Mouse (Mus musculus): ENCODE results near the gene Myocd. TPM values are rescaled to one million over a fixed set of nuclear protein-coding genes. Genes with fewer than 3 reads are reported as not detected.

Myocd gene
- polyA plus RNA-seq, 2 experiments from 2014 or later: not detected

DNA sequence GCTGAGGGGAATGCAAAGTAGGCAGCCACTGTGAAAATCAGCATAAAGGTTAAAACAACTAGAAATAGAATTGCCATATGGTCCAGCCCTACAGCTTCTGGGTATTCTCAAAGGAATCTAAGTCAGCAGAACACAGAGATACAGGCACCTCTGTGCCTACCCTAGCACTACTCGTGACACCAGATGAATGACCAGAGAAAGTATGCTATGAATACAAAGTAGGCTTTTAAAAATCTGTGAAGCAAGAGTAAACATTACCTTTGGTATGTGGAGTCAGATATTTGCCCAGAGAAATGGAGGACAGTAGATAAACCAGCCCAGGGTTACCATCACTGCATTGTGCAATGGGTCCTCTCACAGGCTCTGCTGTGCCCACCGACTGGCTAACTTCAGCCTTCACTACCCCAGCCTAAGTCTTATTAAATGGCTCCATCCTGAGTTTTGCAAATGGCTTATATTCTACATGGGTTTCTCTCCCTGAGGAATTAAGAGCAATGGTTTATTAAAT lies 132.6 kb downstream of the Myocd start:
- no peak for ATAC-seq

DNA sequence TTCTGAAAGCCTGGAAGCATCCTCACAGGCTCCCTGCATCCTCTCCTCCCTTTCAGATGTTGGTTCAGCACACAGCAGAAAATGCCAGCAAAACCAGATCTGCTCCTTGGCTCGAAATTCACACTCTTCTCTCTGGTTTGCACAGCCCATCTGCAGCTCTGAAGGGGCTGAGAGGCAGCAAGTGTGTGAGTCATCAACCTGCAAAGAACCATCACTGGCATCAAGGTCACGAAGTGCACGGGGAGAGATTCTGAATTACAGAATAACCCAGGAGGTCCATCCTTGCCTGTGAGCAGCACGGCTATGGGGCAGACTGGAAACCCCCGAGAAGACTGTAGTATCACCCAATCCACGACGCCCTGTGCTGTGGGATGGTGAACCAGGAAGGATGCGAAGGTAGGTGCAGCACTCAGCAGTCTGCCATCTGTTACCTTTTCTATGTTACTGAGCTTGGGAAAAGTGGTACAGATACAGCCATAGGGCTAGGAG lies 134.5 kb downstream of the Myocd start:
- no peak for ATAC-seq

DNA sequence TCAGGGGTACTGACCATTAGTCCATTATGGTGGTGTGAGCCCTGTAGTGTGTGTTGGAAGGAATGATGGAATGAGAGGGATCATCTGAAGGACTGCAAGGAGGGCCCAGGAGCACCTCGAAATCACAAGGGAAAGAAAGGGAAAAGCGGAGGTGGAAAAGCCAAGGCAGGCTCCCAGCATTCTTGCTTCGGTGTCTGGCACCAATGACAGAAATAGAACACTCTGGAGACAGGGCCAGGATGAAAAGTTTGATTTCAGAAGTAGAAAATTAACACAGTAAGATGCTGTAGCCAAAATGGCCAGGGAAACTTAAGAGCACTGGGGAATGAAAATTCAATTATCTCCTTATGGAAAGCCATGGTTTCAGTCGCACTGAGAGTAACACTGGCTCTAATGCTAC lies 136.1 kb downstream of the Myocd start:
- no peak for ATAC-seq

DNA sequence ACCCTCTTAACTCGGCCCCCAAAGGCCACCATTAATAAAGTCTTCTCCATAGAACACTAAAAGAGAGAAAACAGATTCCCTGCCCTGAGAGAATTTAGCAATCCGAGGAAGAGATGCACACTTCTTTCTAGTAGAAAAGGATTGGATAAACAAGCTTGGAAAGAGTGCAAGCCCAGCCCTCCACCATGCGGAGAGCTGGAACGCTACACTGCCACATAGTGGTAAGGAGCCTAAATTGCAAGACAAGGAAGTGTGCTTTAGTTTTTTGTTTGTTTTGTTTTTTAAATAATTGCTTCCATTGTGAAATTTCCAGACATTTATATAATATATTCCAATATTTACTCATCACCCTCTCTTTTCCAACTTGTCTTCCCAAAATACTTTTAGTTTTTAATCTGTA lies 140.7 kb downstream of the Myocd start:
- ATAC-seq: no peak

DNA sequence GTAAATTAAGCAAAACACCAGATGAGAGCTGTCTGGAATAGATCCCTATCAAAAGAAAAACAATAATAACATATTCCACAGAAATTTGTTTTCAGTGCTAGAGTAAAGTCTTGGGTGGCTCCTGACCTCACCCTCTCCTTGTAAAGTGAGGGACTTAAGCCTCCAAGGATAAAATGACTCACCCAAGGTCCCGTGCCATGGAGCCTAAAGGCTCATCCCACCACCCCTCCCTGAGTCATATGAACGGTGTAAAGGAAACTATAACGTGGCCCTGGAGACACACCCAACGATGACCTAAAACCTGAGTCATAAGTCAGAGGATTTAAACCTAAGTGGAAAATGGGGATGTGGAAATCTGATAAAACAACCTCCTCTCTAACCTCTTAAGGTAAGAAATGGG lies 141.1 kb downstream of the Myocd start:
- ATAC-seq: no peak

DNA sequence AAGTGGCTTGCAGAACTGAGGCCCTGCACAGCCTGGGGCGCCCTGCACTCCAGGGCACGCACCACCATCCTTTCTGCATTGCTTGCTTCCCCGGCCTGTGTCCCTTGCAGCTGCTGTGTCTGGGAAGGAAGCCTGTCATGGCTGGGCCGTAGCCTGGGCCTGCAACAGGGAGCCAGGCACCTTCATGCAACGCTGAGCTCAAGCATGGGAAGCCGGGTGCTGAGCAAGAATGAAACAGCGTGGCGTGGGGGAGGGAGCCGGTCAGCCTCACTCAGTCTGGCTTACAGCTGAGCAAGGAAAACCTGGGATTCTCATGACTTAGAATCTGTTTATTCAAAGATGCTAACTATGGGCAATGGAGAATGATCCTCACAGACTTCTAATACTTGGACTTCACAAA lies 143.2 kb downstream of the Myocd start:
- no peak for ATAC-seq

Other genes with a start within 250 kb of the Myocd start
- not detected for gene 1700086D15Rik, start 110.1 kb downstream of the Myocd start, polyA plus RNA-seq (2017; shearing (Covaris generic))
- gene Arhgap44, start 107.0 kb downstream of the Myocd start, polyA plus RNA-seq (2017; shearing (Covaris generic)): under 1 TPM in 1 of 2 experiments, not detected in 1; 0.25 TPM